Mouse (Mus musculus) limb, embryonic 15.5 days (tissue): Measurements from ENCODE around the gene Cyp11a1. TPM values are rescaled to one million over a fixed set of nuclear protein-coding genes. Genes with fewer than 3 reads are reported as not detected.

Experiments
- ATAC-seq: fragments of 200-750 bp; cut with Nextera tagmentation; 2 replicates; pipeline ENCODE4 v1.8.0; 2017; ENCODE audit warnings: low read depth, moderate TSS enrichment; ENCODE audit not compliant: insufficient number of reproducible peaks, low FRiP score, low TSS enrichment
- H3K27ac ChIP-seq: fragments of 300-500 bp; sonication (generic); 2 replicates; pipeline ENCODE4 v1.5.1; 2015; ENCODE audit warnings: moderate library complexity, mild to moderate bottlenecking, inconsistent platforms
- H3K27me3 ChIP-seq: fragments of 300-500 bp; sonication (generic); 2 replicates; pipeline ENCODE4 v1.6.1; 2015; ENCODE audit warnings: inconsistent platforms
- H3K36me3 ChIP-seq: fragments of 300-500 bp; sonication (generic); 2 replicates; pipeline ENCODE4 v1.6.1; 2015; ENCODE audit warnings: inconsistent platforms
- H3K4me1 ChIP-seq: fragments of 300-500 bp; sonication (generic); 2 replicates; pipeline ENCODE4 v1.6.1; 2015; ENCODE audit warnings: inconsistent platforms
- H3K4me2 ChIP-seq: fragments of 300-500 bp; sonication (generic); 2 replicates; pipeline ENCODE4 v1.6.1; 2015; ENCODE audit warnings: mild to moderate bottlenecking, inconsistent platforms
- H3K4me3 ChIP-seq: fragments of 300-500 bp; sonication (generic); 2 replicates; pipeline ENCODE4 v1.5.1; 2015; ENCODE audit warnings: mild to moderate bottlenecking, inconsistent platforms
- H3K9ac ChIP-seq: fragments of 300-500 bp; sonication (generic); 2 replicates; pipeline ENCODE4 v1.6.1; 2015; ENCODE audit warnings: inconsistent platforms
- H3K9me3 ChIP-seq: fragments of 300-500 bp; sonication (generic); 2 replicates; pipeline ENCODE4 v1.6.1; 2016; ENCODE audit warnings: inconsistent platforms
- WGBS: fragments of 180-500 bp; shearing (Covaris S2); methylation state at CpG from one replicate; pipeline ENCODE4 v1.1.7; 2015; 5-methylcytosine and 5-hydroxymethylcytosine counted together
- polyA plus RNA-seq: library from polyadenylated mRNA; unstranded; fragments of >200 nt; fragmentation: Nextera tagmentation; extraction: Ambion mirVana; gene quantifications from 2 replicates; pipeline ENCODE4 v1.2.1, GENCODE M21; 2015

Gene Cyp11a1
- 10.9 and 12.0 TPM in 2 replicates for polyA plus RNA-seq

- Histone ChIP-seq H3K4me2 (no peak within 1 kb of the TSS), H3K27me3 (peaks cover 5% of the 10 kb centered on the region; the same call in 1 of the 2 replicates), H3K36me3 (no peaks in the 10 kb centered on the region), H3K9me3 (no peaks in the 10 kb centered on the region), H3K27ac (no peak within 1 kb of the TSS), H3K4me3 (no peak within 1 kb of the TSS), H3K9ac (no peak within 1 kb of the TSS), H3K4me1 (no peaks in the 10 kb centered on the region)
- 83% methylated on average over 16 of the region's 16 CpGs for WGBS
- ATAC-seq: no peak
Measured at GRCm38 (mm10) chr9:58005753-58006461, at the start of gene Cyp11a1. Gene Cyp11a1 (plus strand): TSS chr9:58006411.

DNA sequence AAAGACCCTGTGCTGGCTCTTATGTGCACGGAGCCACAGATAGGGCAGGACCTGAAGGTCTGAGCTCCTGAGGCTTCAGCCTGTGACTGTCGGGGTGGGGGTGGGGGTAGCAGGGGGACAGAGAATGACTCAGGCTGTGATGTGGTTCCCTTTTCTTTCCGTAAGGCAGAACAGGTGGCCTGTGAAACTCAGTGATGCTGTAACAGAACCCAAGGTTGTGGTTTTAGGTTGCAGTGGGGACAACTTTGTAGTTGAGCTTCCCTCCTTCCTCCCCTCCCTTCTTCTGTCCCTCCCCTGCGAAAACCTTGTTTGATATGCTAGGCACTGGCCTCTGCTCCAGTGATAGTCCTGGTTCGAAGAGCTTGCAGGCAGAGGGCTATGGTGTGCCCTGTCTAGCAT lies 49.4 kb upstream of the Cyp11a1 start:
- no peak overlapping the region for H3K27ac ChIP-seq
- no peak overlapping the region for H3K4me3 ChIP-seq
- H3K4me2 ChIP-seq: no peak overlapping the region
- peaks cover under 1% of the 10 kb centered on the region; the same call in 1 of the 2 replicates for H3K4me1 ChIP-seq
- H3K27me3 ChIP-seq: no peaks in the 10 kb centered on the region
- WGBS: 72% methylated on average over 5 of the region's 5 CpGs
- no peak overlapping the region for H3K9ac ChIP-seq
- H3K36me3 ChIP-seq: no peaks in the 10 kb centered on the region
- ATAC-seq: no peak
- no peaks in the 10 kb centered on the region for H3K9me3 ChIP-seq

GRCm38 (mm10) chr9:57958615-57959014 lies 47.6 kb upstream of the Cyp11a1 start:
- no peaks in the 10 kb centered on the region for H3K36me3 ChIP-seq
- H3K27me3 ChIP-seq: no peaks in the 10 kb centered on the region
- H3K4me2 ChIP-seq: no peak overlapping the region
- no peak overlapping the region for H3K9ac ChIP-seq
- no peaks in the 10 kb centered on the region for H3K9me3 ChIP-seq
- no peak for ATAC-seq
- H3K27ac ChIP-seq: no peak overlapping the region
- 90% methylated on average over 1 of the region's 1 CpGs for WGBS
- H3K4me1 ChIP-seq: no peaks in the 10 kb centered on the region
- H3K4me3 ChIP-seq: no peak overlapping the region

GRCm38 (mm10) chr9:57959399-57959798 lies 46.8 kb upstream of the Cyp11a1 start:
- Histone ChIP-seq H3K4me2 (no peak overlapping the region), H3K9me3 (no peaks in the 10 kb centered on the region), H3K36me3 (no peaks in the 10 kb centered on the region), H3K27ac (no peak overlapping the region), H3K9ac (no peak overlapping the region), H3K4me1 (no peaks in the 10 kb centered on the region), H3K4me3 (no peak overlapping the region), H3K27me3 (no peaks in the 10 kb centered on the region)
- WGBS: 57% methylated on average over 10 of the region's 10 CpGs
- ATAC-seq: no peak

DNA sequence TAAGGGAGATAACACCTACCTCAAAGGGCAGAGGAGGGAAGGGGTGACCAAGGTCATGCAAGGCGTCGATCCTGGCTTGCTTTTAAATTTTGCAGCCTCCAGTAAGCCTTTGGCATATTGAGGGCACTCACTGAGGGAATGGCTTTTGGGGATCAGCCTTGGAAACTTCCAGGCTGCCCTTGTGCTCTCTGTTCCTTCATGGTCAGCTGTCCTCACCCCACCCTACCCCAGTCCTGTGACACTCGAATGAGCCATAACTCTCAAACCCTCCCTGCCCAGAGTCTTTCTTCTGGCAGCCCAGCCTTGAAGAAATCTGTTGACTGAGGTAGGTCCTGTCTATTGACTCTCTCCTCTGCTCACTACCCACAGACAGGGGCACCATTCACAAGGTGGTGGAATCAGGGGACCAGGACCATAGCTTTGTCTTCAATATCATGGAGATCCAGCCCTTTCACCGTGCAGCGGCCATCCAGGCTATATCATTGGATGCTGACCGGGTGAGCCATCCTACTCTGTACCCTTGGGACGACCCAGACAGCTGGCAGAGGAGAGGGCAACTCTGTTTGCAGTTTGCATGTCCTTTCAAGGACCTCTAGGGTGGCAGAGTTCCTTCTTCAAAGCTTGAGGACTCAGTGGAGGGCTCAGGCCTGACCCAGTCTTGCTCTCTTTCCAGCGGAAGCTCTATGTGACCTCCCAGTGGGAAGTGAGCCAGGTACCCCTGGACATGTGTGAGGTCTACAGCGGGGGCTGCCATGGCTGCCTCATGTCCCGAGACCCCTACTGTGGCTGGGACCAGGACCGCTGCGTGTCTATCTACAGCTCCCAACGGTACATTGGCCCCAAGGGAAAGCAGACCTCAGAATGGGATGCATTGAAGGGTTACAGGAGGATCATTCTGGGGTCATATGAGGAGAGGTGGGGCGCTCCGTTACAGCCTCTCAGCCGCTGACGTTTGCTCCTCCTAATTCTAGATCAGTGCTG lies 46.0 kb upstream of the Cyp11a1 start:
- no peaks in the 10 kb centered on the region for H3K27me3 ChIP-seq
- 76% methylated on average over 17 of the region's 17 CpGs for WGBS
- H3K9me3 ChIP-seq: no peaks in the 10 kb centered on the region
- H3K9ac ChIP-seq: no peak overlapping the region
- H3K36me3 ChIP-seq: no peaks in the 10 kb centered on the region
- ATAC-seq: no peak
- H3K4me1 ChIP-seq: no peaks in the 10 kb centered on the region
- H3K27ac ChIP-seq: no peak overlapping the region
- no peak overlapping the region for H3K4me2 ChIP-seq
- no peak overlapping the region for H3K4me3 ChIP-seq

- no peak for ATAC-seq
- 84% methylated on average over 15 of the region's 15 CpGs for WGBS
- Histone ChIP-seq H3K9me3 (no peaks in the 10 kb centered on the region), H3K4me2 (no peak overlapping the region), H3K4me1 (no peaks in the 10 kb centered on the region), H3K4me3 (no peak overlapping the region), H3K27ac (no peak overlapping the region), H3K9ac (no peak overlapping the region), H3K36me3 (no peaks in the 10 kb centered on the region), H3K27me3 (no peaks in the 10 kb centered on the region)
Measured at GRCm38 (mm10) chr9:57961226-57961625, 45.0 kb upstream of the Cyp11a1 start.

GRCm38 (mm10) chr9:57961863-57962778 lies 44.1 kb upstream of the Cyp11a1 start:
- Histone ChIP-seq H3K4me3 (no peak overlapping the region), H3K27me3 (no peaks in the 10 kb centered on the region), H3K36me3 (no peaks in the 10 kb centered on the region), H3K27ac (no peak overlapping the region), H3K4me2 (no peak overlapping the region), H3K4me1 (no peaks in the 10 kb centered on the region), H3K9ac (no peak overlapping the region), H3K9me3 (no peaks in the 10 kb centered on the region)
- WGBS: 59% methylated on average over 17 of the region's 17 CpGs
- no peak for ATAC-seq

DNA sequence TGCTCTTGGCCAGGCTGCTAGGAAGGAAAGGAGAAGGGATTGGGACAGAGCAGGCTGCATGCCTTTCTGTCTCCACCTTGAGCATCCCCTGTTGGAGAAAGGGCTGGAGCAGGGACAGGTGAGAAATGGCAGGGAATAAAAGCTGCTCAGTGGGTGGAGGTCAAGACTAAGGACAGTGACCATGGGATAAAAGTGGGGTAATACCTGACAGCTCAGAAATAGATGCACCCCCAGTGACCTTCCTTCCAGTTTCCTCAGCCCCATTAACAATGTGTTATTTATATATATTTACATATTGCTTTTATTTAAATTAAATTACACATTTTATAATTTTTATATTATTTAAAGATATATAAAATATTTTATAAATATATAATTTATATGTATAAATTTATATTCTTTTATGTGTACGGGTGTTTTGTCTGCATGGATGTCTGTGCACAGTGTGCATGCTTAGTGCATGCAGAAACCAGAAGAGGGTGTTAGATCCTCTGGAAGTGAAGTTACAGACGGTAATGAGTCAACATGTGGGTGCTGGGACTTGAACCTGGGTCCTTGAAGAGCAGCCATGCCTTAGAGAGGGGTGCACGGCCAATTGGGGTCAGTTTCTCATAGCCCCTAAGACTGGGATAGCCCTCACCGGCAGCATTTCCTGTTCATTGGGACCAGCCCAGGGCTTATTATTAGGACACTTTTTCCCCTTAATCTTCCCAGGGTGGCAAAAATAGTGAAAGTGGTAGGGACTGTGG lies 42.8 kb upstream of the Cyp11a1 start:
- WGBS: 82% methylated on average over 4 of the region's 4 CpGs
- H3K4me3 ChIP-seq: no peak overlapping the region
- no peak overlapping the region for H3K9ac ChIP-seq
- no peak for ATAC-seq
- H3K27me3 ChIP-seq: no peaks in the 10 kb centered on the region
- H3K4me2 ChIP-seq: no peak overlapping the region
- H3K27ac ChIP-seq: no peak overlapping the region
- no peaks in the 10 kb centered on the region for H3K9me3 ChIP-seq
- no peaks in the 10 kb centered on the region for H3K4me1 ChIP-seq
- no peaks in the 10 kb centered on the region for H3K36me3 ChIP-seq

DNA sequence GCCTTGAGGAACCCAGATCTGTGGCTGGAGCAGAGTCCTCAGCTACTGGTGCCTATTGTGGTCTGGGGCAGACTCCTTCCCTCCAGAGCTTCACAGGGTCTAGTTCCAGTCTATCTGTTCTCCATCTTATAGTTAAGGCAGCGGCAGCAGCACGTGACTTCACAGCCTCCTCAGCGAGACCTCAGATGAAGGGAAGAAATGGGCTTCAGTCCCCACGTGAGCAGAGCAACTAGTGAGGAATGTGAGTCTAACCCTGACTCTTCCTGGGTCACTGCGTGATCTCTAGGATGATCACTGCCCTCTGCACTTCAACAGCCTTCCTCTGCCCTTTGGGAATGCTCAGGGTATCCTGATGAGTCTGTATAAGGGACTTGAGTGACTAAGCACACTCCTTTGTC lies 42.2 kb upstream of the Cyp11a1 start:
- 80% methylated on average over 5 of the region's 5 CpGs for WGBS
- Histone ChIP-seq H3K4me1 (no peaks in the 10 kb centered on the region), H3K27ac (no peak overlapping the region), H3K9me3 (no peaks in the 10 kb centered on the region), H3K9ac (no peak overlapping the region), H3K4me2 (no peak overlapping the region), H3K36me3 (no peaks in the 10 kb centered on the region), H3K4me3 (no peak overlapping the region), H3K27me3 (no peaks in the 10 kb centered on the region)
- ATAC-seq: no peak

- no peaks in the 10 kb centered on the region for H3K4me1 ChIP-seq
- no peak overlapping the region for H3K9ac ChIP-seq
- 82% methylated on average over 6 of the region's 6 CpGs for WGBS
- no peak overlapping the region for H3K4me2 ChIP-seq
- H3K27me3 ChIP-seq: no peaks in the 10 kb centered on the region
- no peak overlapping the region for H3K27ac ChIP-seq
- no peaks in the 10 kb centered on the region for H3K9me3 ChIP-seq
- no peak overlapping the region for H3K4me3 ChIP-seq
- H3K36me3 ChIP-seq: no peaks in the 10 kb centered on the region
- ATAC-seq: no peak
Measured at GRCm38 (mm10) chr9:57964528-57965250, 41.5 kb upstream of the Cyp11a1 start.
